Mouse (Mus musculus): ENCODE data around the gene Alpi. TPM values are rescaled to one million over a fixed set of nuclear protein-coding genes. Genes with fewer than 3 reads are reported as not detected.

The Alpi gene
- total RNA-seq, 4 experiments from 2014 or later: not detected

DNA sequence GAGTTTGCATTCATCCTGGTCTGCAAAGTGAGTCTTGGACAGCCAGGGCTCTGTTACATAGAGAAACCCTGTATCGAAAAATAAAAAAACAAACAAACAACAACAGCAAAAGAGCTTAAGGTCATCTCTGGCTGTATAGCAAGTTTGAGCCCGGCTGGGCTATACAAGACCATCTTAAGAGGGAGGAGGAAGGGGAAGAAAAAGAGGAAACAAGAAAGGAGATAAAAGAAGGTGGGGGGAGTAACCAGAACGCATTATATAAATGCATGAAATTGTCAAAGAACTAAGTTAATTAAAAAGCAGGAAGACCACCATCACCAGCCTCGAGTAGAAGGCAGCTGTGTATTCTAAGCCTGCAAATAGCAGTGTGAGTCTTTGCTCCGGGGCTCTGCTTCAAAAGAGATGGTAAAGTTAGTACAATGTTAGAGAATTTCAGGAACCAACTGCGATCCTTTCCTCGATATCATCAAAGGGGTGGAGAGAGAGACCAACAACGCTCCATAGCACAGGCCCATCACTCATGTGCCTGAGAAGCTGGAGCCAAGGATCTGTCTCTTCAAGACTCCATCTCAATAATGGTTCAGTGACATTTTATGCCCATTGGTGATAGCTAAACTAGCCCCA lies 42.3 kb downstream of the Alpi start:
- no peak for DNase-seq (ENCODE audit: low spot score in 2 of 2)

DNA sequence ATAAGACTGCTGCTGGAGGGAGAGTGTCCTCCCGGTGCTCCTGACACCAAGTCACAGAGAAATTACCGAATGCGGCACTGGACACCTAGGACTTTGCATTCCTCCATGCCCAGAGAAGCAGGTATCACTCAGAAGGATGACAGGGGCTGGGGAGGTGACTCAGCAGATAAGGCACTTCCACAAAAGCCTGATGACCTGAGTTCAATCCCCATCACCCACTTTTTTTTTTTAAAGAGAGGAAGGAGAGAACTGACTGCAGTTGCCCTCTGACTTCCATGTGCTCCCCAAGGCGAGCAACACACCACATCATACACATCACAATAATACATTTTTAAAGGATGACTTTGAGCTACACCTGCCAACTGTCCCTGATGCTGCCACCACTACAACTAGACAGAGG lies 44.3 kb downstream of the Alpi start:
- no peak for DNase-seq (ENCODE audit: low spot score in 2 of 2)

DNA sequence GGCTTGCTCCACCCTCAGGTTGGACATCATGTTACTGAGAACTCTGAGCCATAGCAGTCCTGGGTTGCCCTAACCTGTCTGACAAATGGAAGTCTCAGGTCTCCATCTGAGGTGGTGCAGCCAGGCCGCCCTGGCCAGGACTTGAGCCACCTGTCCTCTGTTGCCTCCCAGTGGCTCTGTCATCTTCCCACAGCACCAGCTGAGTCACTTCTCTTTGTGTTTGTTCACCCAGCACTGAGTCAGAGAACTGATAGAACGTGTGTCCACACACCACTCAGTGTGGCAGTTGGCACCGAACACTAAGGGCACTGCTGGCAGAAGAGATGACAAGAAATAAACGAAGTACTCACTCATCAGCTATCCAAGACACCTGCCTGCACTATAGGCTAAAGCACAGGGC lies 50.0 kb downstream of the Alpi start:
- DNase-seq (ENCODE audit: low spot score in 2 of 2): no peak

DNA sequence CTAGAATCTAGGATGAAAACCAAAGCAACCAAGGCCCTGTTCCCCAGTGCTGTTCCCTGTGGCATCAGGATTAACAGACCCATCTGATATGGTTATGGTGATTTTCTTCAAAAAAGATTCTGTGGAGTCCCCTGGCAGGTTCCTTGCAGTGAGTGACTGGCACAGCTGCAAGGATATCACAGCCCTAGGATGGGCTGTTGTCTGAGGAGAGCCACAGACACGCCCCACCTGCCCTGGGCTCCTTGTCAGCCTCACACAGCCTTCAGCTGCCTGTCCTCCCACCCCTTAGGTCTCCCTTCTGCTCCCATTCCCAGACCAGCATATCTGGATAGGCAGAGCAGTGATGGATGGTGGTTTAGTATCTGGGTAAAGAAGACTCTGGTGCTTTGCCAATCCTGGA lies 50.7 kb downstream of the Alpi start:
- DNase-seq (ENCODE audit: low spot score in 2 of 2): no peak

DNA sequence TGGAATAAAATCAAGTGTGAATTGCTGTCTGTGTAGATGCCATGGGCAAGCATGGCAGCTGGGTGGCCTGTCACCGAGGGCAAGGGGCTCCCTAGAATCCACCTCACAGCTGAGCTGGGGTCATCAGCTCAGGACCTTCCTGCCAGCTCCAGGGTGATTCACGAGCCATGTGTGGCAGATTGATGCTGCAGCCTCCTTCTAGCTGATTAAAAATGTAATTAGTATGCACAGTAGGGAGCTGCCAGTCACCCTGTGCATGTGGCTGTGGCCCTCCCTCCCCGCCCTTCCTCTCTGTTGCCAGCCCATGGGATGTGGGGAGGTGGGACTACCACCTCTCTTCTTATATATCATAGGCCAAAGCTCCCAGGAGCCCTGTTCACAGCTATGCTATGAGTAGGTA lies 51.3 kb downstream of the Alpi start:
- no peak for DNase-seq (ENCODE audit: low spot score in 2 of 2)

Other genes with a start within 250 kb of the Alpi start
- not detected for gene Alppl2, start 11.7 kb downstream of the Alpi start, total RNA-seq (2022)
- not detected for gene Akp3, start 23.4 kb upstream of the Alpi start, total RNA-seq (2022)
- gene Ecel1, start 54.9 kb upstream of the Alpi start, total RNA-seq (2022): not detected
- not detected for gene Prss56, start 81.7 kb upstream of the Alpi start, total RNA-seq (2022)
- 1 to 10 TPM; 1.9 to 2.9 (median 2.4) TPM for gene Chrnd, start 89.0 kb upstream of the Alpi start, total RNA-seq (2022)
- gene Chrng, start 103.1 kb upstream of the Alpi start, total RNA-seq (2022): under 1 TPM in 1 of 4 experiments, not detected in 3; 0.13 TPM
- gene Eif4e2, start 112.3 kb upstream of the Alpi start, total RNA-seq (2022): 10 to 100 TPM; 51.7 to 54.8 (median 53.8) TPM
- gene Efhd1, start 162.8 kb upstream of the Alpi start, total RNA-seq (2022): 1 to 10 TPM; 1.7 to 3.4 (median 2.9) TPM
- 10 to 100 TPM; 33.1 to 40.4 (median 39.0) TPM for gene Gigyf2, start 225.4 kb upstream of the Alpi start, total RNA-seq (2022)